Mouse (Mus musculus) liver, embryonic 12.5 days (tissue): ENCODE measurements around the gene Acsbg2. TPM values are rescaled to one million over a fixed set of nuclear protein-coding genes. Genes with fewer than 3 reads are reported as not detected.

Experiments
- polyA plus RNA-seq: library from polyadenylated mRNA; unstranded; fragments of >200 nt; fragmentation: Nextera tagmentation; extraction: Ambion mirVana; gene quantifications from 2 replicates; pipeline ENCODE4 v1.2.1, GENCODE M21; 2016

Gene Acsbg2
- polyA plus RNA-seq, 1 experiment from 2014 or later = not detected

Other genes with a start within 250 kb of the Acsbg2 start
- gene Lonp1, start 247.6 kb downstream of the Acsbg2 start, polyA plus RNA-seq = 61.7 and 65.4 TPM in 2 replicates
- 0.50 and 0.57 TPM in 2 replicates for gene Catsperd, start 246.3 kb downstream of the Acsbg2 start, polyA plus RNA-seq
- gene Ranbp3, start 201.2 kb downstream of the Acsbg2 start, polyA plus RNA-seq = 66.3 and 67.5 TPM in 2 replicates
- 265 and 282 TPM in 2 replicates for gene Ndufa11, start 156.7 kb downstream of the Acsbg2 start, polyA plus RNA-seq
- 3.8 and 4.0 TPM in 2 replicates for gene Vmac, start 156.4 kb downstream of the Acsbg2 start, polyA plus RNA-seq
- gene Nrtn, start 116.9 kb downstream of the Acsbg2 start, polyA plus RNA-seq = 3.2 and 4.1 TPM in 2 replicates
- 24.1 and 24.6 TPM in 2 replicates for gene Dus3l, start 109.7 kb downstream of the Acsbg2 start, polyA plus RNA-seq
- 1.1 and 1.2 TPM in 2 replicates for gene Prr22, start 104.2 kb downstream of the Acsbg2 start, polyA plus RNA-seq
- 12.6 and 13.6 TPM in 2 replicates for gene Rfx2, start 43.4 kb downstream of the Acsbg2 start, polyA plus RNA-seq
- 0.08 and 0.11 TPM in 2 replicates for gene 1700061G19Rik, start 1.0 kb upstream of the Acsbg2 start, polyA plus RNA-seq
- gene Mllt1, start 61.0 kb upstream of the Acsbg2 start, polyA plus RNA-seq = 24.4 and 24.7 TPM in 2 replicates
- not detected in 2 replicates for gene Acer1, start 107.7 kb upstream of the Acsbg2 start, polyA plus RNA-seq
- 108 and 115 TPM in 2 replicates for gene Clpp, start 115.9 kb upstream of the Acsbg2 start, polyA plus RNA-seq
- gene Alkbh7, start 122.9 kb upstream of the Acsbg2 start, polyA plus RNA-seq = 24.5 and 25.1 TPM in 2 replicates
- 0.29 and 0.31 TPM in 2 replicates for gene Pspn, start 125.6 kb upstream of the Acsbg2 start, polyA plus RNA-seq
- gene Gtf2f1, start 136.8 kb upstream of the Acsbg2 start, polyA plus RNA-seq = 76.4 and 78.5 TPM in 2 replicates
- 0.11 and 0.33 TPM in 2 replicates for gene Gm17949, start 137.0 kb upstream of the Acsbg2 start, polyA plus RNA-seq
- gene Khsrp, start 157.1 kb upstream of the Acsbg2 start, polyA plus RNA-seq = 54.9 and 57.1 TPM in 2 replicates
- not detected in 2 replicates for gene Slc25a41, start 167.2 kb upstream of the Acsbg2 start, polyA plus RNA-seq
- gene Crb3, start 184.7 kb upstream of the Acsbg2 start, polyA plus RNA-seq = 2.5 and 3.0 TPM in 2 replicates
- gene Slc25a23, start 185.4 kb upstream of the Acsbg2 start, polyA plus RNA-seq = 3.2 and 3.5 TPM in 2 replicates
- 1.8 and 2.2 TPM in 2 replicates for gene Dennd1c, start 204.1 kb upstream of the Acsbg2 start, polyA plus RNA-seq
- gene Tubb4a, start 213.3 kb upstream of the Acsbg2 start, polyA plus RNA-seq = 1.1 and 1.4 TPM in 2 replicates
- 2.3 and 2.4 TPM in 2 replicates for gene Tnfsf9, start 230.9 kb upstream of the Acsbg2 start, polyA plus RNA-seq